In the genomic region with DNA sequence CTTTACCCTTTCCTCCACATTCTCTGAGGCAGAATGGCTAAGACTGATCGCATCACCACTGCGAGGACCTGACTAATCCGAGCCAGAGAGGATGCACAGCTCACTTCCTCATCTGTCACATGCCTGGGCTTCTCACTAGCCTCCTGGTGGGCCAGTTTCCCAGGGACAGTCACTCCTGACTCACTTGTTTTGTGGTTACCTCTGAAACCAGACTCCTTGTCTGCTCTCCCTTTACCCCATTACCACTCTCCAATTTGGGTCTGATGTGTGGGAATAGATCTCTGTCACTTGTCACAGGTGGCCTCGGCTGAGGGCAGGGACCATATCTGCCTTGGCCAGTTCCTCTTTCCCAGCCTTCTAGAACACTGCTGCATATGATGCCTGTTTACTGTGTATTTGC, we compare ENCODE assay signal across 12 mouse cellular contexts. TPM values are rescaled to one million over a fixed set of nuclear protein-coding genes. Genes with fewer than 3 reads are reported as not detected.
DNase-seq lines count a peak whose midpoint lies in the region; ATAC-seq and TF ChIP-seq lines count a peak whose summit lies in the region.
"Had no signal": no experiment of that assay in that cellular context is flagged by ENCODE, and none has a peak within 500 bp of the region (broad histone marks: within the 10 kb centered on the region; RNA-seq: fewer than 3 reads in every experiment).

No protein-coding gene starts in this region.

- CTCF ChIA-PET in Patski (lab: Charles Lee), result interaction anchor here (1.5 kb wide), 1 partner anchor 12 kb away, joined by 4 read pairs; no protein-coding TSS in a partner anchor

- no peak overlapping the region for H3K4me3 ChIP-seq in heart, embryonic 15.5 days
- H3K4me3 ChIP-seq in megakaryocyte, embryonic 14.5 days (replicated peaks), result peak overlapping the region; percentile 51

- peaks cover 56% of the 10 kb centered on the region for H3K4me1 ChIP-seq in heart, embryonic 15.5 days (replicated peaks)
- peaks cover 91% of the 10 kb centered on the region for H3K4me1 ChIP-seq in megakaryocyte, embryonic 14.5 days

- intact Hi-C loops in heart, postnatal 14 days (cut with DNase I), result no loop called here
- intact Hi-C loops in heart, postnatal 10 days (cut with DNase I), result no loop called here

- H3K9me3 ChIP-seq in heart, embryonic 15.5 days (replicated peaks), result no peaks in the 10 kb centered on the region
- no peaks in the 10 kb centered on the region for H3K9me3 ChIP-seq in megakaryocyte, embryonic 14.5 days

- POLR2A ChIA-PET in Patski (lab: Charles Lee), result no interaction called here

- no peak overlapping the region for H3K9ac ChIP-seq in heart, embryonic 15.5 days
- H3K9ac ChIP-seq: lung, embryonic 14.5 days had no signal

- no peak overlapping the region for H3K4me2 ChIP-seq in heart, embryonic 15.5 days
- H3K4me2 ChIP-seq: lung, embryonic 14.5 days had no signal

- H3K36me3 ChIP-seq in heart, embryonic 15.5 days, result 0 out of 2 replicates have a peak, but pooled peaks cover 6% of the 10 kb centered on the region
- H3K36me3 ChIP-seq in megakaryocyte, embryonic 14.5 days (replicated peaks; ENCODE audit: low read length), result peaks cover 52% of the 10 kb centered on the region

- DNase-seq in heart, postnatal 14 days, result no peak
- peak; percentile 61 to 70 for DNase-seq in B cell, adult 2 months
- DNase-seq in Patski (ENCODE audit: low read depth, low spot score) (peak; percentile 69), adipocyte (ENCODE audit: low spot score) (no peak)
- DNase-seq in right cerebral cortex, adult 2 months (ENCODE audit: low spot score in 2 of 2), result no peak
- DNase-seq in heart, postnatal 10 days, result no peak
- DNase-seq: cerebellum, adult 8-10 months; heart, postnatal 4 days; lung, embryonic 14.5 days had no signal

- H3K27ac ChIP-seq in heart, embryonic 15.5 days, result 0 out of 2 replicates have a peak overlapping the region, but pooled peaks have one; percentile 13
- H3K27ac ChIP-seq: kidney, postnatal 0 days had no signal

- no peak for ATAC-seq in heart, embryonic 15.5 days (replicated peaks; ENCODE audit: insufficient number of reproducible peaks, insufficient read depth, low FRiP score, low read depth)
- ATAC-seq in Patski, result peak; percentile 74

- in situ Hi-C loops in Patski (cut with MboI; ENCODE audit: low pct_unique_long_range_greater_than_20kb), result no loop called here

- H3K27me3 ChIP-seq in heart, embryonic 15.5 days, result no peaks in the 10 kb centered on the region
- no peaks in the 10 kb centered on the region for H3K27me3 ChIP-seq in Patski
- no peaks in the 10 kb centered on the region for H3K27me3 ChIP-seq in megakaryocyte, embryonic 14.5 days (replicated peaks)

- WGBS in heart, embryonic 15.5 days, result 67% methylated on average over 4 of the region's 4 CpGs

- TF ChIP-seq CTCF in Patski (IDR thresholded peaks at IDR 0.05), result no peak

RNA-seq across cellular contexts. Expression of a gene that starts 43.7 kb away (rescaled TPM):
- 30.8 and 38.1 TPM in 2 replicates for polyA plus RNA-seq in heart, embryonic 15.5 days (2015; fragmentation: Nextera tagmentation; extraction: Ambion mirVana)
- 10 to 100 TPM; 91.2 to 99.6 TPM for total RNA-seq in heart, postnatal 14 days (2021)
- 465 TPM for polyA plus RNA-seq in Patski (2021)
- polyA plus RNA-seq in megakaryocyte, embryonic 14.5 days (2012; ENCODE audit: insufficient read depth, low replicate concordance), result 11.6 and 65.1 TPM in 2 replicates
- 100 to 1,000 TPM in 1 of 2 experiments, 10 to 100 TPM in 1; 60.1 to 100 TPM for total RNA-seq in heart, postnatal 10 days (2021)

RNA-seq across cellular contexts. Expression of a gene that starts 44.3 kb away (rescaled TPM):
- 75.0 and 92.0 TPM in 2 replicates for polyA plus RNA-seq in heart, embryonic 15.5 days (2015; fragmentation: Nextera tagmentation; extraction: Ambion mirVana)
- 10 to 100 TPM; 51.1 to 59.5 TPM for total RNA-seq in heart, postnatal 14 days (2021)
- 287 TPM for polyA plus RNA-seq in Patski (2021)
- polyA plus RNA-seq in megakaryocyte, embryonic 14.5 days (2012; ENCODE audit: insufficient read depth, low replicate concordance), result 21.0 and 26.5 TPM in 2 replicates
- 10 to 100 TPM; 84.4 to 87.8 TPM for total RNA-seq in heart, postnatal 10 days (2021)

RNA-seq across cellular contexts. Expression of a gene that starts 57.4 kb away (rescaled TPM):
- polyA plus RNA-seq in heart, embryonic 15.5 days (2015; fragmentation: Nextera tagmentation; extraction: Ambion mirVana), result 197 and 200 TPM in 2 replicates
- 10 to 100 TPM; 68.1 to 71.3 TPM for total RNA-seq in heart, postnatal 14 days (2021)
- polyA plus RNA-seq in Patski (2021), result 305 TPM
- 15.6 and 16.1 TPM in 2 replicates for polyA plus RNA-seq in megakaryocyte, embryonic 14.5 days (2012; ENCODE audit: insufficient read depth, low replicate concordance)
- total RNA-seq in heart, postnatal 10 days (2021), result 10 to 100 TPM; 87.1 to 87.8 TPM

Comparison
In these comparisons a context has a peak if more than half of its experiments do, and no peak if none do; other contexts are left out.
1. DNase-seq: peak in B cell, adult 2 months (2 of 2) and Patski (single experiment); none in heart, postnatal 14 days (0 of 2), adipocyte (single experiment), right cerebral cortex, adult 2 months (0 of 2) and heart, postnatal 10 days (0 of 2).
2. RNA of a gene that starts 57.4 kb away (polyA plus RNA-seq): 305 TPM in Patski (single experiment) and 197 to 200 TPM in heart, embryonic 15.5 days; 15.6 to 16.1 TPM in megakaryocyte, embryonic 14.5 days; every median in the first group is over 10 times any median in the second.